Mouse (Mus musculus) MN1 (cell line): Measurements from ENCODE around the gene Cdh6.

Source experiments
- DNase-seq: peaks from one replicate; pipeline ENCODE4 v3.0.0-alpha.2; 2016; ENCODE audit warnings: low spot score

The Cdh6 gene

GRCm38 (mm10) chr15:13155820-13156219 lies 17.7 kb downstream of the Cdh6 start:
- no peak for DNase-seq

- DNase-seq: no peak
Observed at GRCm38 (mm10) chr15:13155418-13155817, 18.1 kb downstream of the Cdh6 start.

- DNase-seq: no peak
Observed at GRCm38 (mm10) chr15:13141983-13142382, 31.5 kb downstream of the Cdh6 start.

- no peak for DNase-seq
Observed at GRCm38 (mm10) chr15:13139662-13140061, 33.8 kb downstream of the Cdh6 start.

GRCm38 (mm10) chr15:13137166-13137565 lies 36.3 kb downstream of the Cdh6 start:
- DNase-seq: no peak

GRCm38 (mm10) chr15:13134086-13134485 lies 39.4 kb downstream of the Cdh6 start:
- peak; percentile 60 for DNase-seq

GRCm38 (mm10) chr15:13133370-13133769 lies 40.1 kb downstream of the Cdh6 start:
- DNase-seq: no peak

- DNase-seq: no peak
Observed at GRCm38 (mm10) chr15:13132493-13132892, 41.0 kb downstream of the Cdh6 start.

- no peak for DNase-seq
Observed at GRCm38 (mm10) chr15:13130246-13130645, 43.2 kb downstream of the Cdh6 start.

- no peak for DNase-seq
Observed at GRCm38 (mm10) chr15:13100341-13100740, 73.1 kb downstream of the Cdh6 start.

- DNase-seq: no peak
Observed at GRCm38 (mm10) chr15:13097861-13098260, 75.6 kb downstream of the Cdh6 start.

- DNase-seq: no peak
Observed at GRCm38 (mm10) chr15:13095406-13095805, 78.1 kb downstream of the Cdh6 start.

GRCm38 (mm10) chr15:13094881-13095256 lies 78.6 kb downstream of the Cdh6 start:
- no peak for DNase-seq

- no peak for DNase-seq
Observed at GRCm38 (mm10) chr15:13093954-13094880, 79.3 kb downstream of the Cdh6 start.

- no peak for DNase-seq
Observed at GRCm38 (mm10) chr15:13092064-13092463, 81.4 kb downstream of the Cdh6 start.

GRCm38 (mm10) chr15:13088504-13089058 lies 84.9 kb downstream of the Cdh6 start:
- peak; percentile 77 for DNase-seq

- DNase-seq: no peak
Observed at GRCm38 (mm10) chr15:13084746-13085145, 88.7 kb downstream of the Cdh6 start.

GRCm38 (mm10) chr15:13076908-13077669 lies 96.4 kb downstream of the Cdh6 start:
- DNase-seq: no peak

- no peak for DNase-seq
Observed at GRCm38 (mm10) chr15:13074047-13074446, 99.4 kb downstream of the Cdh6 start.

- DNase-seq: no peak
Observed at GRCm38 (mm10) chr15:13068213-13068516, 105.3 kb downstream of the Cdh6 start.

GRCm38 (mm10) chr15:13067429-13068212 lies 105.9 kb downstream of the Cdh6 start:
- peak; percentile 47 for DNase-seq

- DNase-seq: no peak
Observed at GRCm38 (mm10) chr15:13066765-13067164, 106.7 kb downstream of the Cdh6 start.
